Mouse (Mus musculus) brain, embryonic 14.5 days (tissue): Measurements from ENCODE around the gene Vipr2. TPM values are rescaled to one million over a fixed set of nuclear protein-coding genes. Genes with fewer than 3 reads are reported as not detected.

Experiments
- DNase-seq: peaks from one replicate; pipeline ENCODE4 v3.0.0-alpha.2; 2011; ENCODE audit warnings: low read depth
- CTCF ChIP-seq: fragments of 200-500 bp; IDR thresholded peaks from 2 replicates; pipeline ENCODE4 v1.5.1; 2012; ENCODE audit warnings: inconsistent platforms, mild to moderate bottlenecking, moderate library complexity, borderline replicate concordance; ENCODE audit not compliant: insufficient read depth, insufficient read length; ENCODE audit errors: extremely low read depth
- POLR2A ChIP-seq: fragments of 200-500 bp; IDR thresholded peaks from 2 replicates; pipeline ENCODE4 v1.6.1; 2012; ENCODE audit warnings: mild to moderate bottlenecking, inconsistent platforms, borderline replicate concordance; ENCODE audit not compliant: poor library complexity, insufficient read depth, insufficient read length, severe bottlenecking; ENCODE audit errors: extremely low read depth
- polyA plus RNA-seq: library from polyadenylated mRNA; depleted of rRNA; stranded (reverse); fragments of >200 nt; gene quantifications from 2 replicates; pipeline ENCODE4 v1.2.3, GENCODE M21; 2012; rRNA removed

Gene Vipr2
- polyA plus RNA-seq, 1 experiment: 2.1 TPM

DNA sequence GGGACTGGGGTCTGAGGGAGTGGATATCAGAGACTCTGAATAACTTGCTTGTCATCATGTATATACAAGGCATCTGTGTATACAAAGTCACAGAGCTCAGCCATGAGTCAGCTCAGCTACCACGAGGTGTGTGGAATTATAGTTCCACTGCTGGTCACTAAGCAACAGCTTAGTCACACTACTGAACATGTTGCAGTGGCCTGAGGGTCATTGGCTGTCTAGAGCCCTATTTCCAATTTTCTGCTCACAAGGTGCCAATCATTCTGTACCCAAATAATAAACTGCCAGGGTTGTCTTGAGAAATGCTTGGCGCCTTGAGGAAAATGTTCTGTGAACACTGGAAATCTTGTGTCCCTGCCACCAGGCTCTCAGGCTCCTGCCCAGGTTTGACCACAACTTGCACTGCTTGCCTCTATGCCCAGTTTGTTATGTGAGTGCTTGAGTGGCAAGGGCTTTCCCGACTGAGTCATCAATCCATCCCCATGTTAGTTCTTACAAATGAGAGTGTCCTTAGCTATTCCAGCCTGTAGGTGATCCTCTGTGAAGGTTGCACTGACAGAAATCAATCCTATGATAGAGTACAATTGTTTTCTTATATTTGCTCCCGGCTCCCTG is 104.0 kb downstream of the Vipr2 start:
- DNase-seq: no peak
- TF ChIP-seq POLR2A (no peak), CTCF (no peak)

GRCm38 (mm10) chr12:116182376-116182775 is 104.8 kb downstream of the Vipr2 start:
- DNase-seq: peak; percentile 33
- TF ChIP-seq CTCF (no peak), POLR2A (no peak)

DNA sequence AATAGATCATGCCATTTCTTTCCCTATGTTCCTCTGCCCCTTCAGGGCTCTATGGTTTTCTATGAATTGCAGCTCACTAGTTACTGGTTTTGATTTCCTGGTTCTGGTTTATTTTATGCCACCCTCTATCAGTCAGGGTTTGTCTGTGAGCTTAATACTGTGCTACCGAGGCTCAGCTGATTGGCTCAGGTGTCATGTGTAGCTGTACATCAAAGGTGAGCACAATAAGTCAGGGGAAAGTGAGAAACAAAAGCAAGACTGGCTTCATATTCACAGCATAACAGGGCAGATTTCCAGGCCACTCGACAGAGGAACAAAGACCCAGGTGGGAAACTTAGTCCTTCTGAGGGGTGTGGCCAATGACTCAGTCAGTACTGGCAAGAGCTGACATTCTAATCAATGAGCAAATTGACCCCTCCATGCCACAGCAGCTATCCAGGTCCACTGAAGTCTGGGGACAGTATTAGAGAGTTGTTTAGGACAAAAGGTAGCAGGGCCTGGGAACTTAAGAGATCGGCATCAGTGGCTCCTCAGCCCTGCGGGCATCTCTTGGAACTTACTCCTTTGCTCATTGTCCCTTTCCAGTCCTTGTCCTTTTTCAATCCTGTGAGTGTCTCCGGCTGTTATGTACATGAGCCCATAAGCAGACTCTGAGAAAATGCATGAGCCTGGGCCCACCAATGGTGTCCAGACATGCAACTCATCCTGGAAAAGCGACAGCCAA is 105.8 kb downstream of the Vipr2 start:
- TF ChIP-seq POLR2A (no peak), CTCF (no peak)

DNA sequence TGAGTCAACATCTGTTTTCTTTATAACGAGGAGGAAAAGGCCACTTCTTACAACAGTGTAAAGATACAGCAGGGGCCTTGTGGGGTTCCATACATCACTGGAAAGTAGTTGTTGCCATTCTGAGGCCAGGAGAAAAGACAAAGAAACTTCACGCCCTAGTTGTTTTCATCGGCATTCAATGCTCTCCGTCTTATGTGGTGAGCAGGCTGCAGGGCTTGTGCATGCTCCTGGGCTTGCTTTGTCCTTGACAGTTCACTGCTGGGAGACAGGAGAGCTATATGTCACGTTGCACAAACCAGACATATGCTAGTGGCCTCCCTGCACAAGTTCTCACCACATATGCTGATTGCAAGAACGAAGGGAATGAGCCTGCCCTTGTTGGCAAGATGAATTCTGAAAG is 116.4 kb downstream of the Vipr2 start:
- TF ChIP-seq CTCF (no peak), POLR2A (no peak)
- DNase-seq: no peak

More for the DNA sequence above, 105.8 kb downstream of the Vipr2 start:
- no peak for DNase-seq

DNA sequence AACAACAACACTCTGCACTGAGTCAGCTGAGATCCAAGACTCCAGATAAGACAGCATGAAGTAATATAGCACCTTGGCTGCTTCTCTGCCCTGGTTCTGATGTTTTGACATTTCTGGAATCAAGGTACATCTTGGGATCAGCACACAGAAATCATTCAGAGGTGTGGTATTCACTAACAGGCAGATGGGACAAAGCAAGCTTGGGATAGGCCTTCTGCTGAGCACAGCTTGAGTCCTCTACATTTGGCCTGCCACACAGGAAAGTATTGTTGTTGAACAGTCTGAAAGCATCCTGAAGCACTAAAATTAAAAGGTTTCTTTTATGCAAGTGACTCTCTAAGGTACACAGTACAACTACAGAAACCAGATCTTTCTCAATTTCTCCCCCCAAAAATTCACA is 117.1 kb downstream of the Vipr2 start:
- TF ChIP-seq POLR2A: no peak
- TF ChIP-seq CTCF: no peak
- DNase-seq: no peak

Other genes starting within 250 kb of the Vipr2 start
- gene Zfp386, start 30.0 kb upstream of the Vipr2 start, polyA plus RNA-seq: 38.3 and 38.4 TPM in 2 replicates
- 12.7 and 15.8 TPM in 2 replicates for gene Wdr60, start 185.3 kb downstream of the Vipr2 start, polyA plus RNA-seq
- gene Gm11027, start 197.7 kb downstream of the Vipr2 start, polyA plus RNA-seq: not detected in 2 replicates
- gene Esyt2, start 203.5 kb downstream of the Vipr2 start, polyA plus RNA-seq: 8.5 and 13.4 TPM in 2 replicates